Mouse (Mus musculus) kidney, embryonic 16.5 days (tissue): Measurements from ENCODE around the gene Tyw5. TPM values are rescaled to one million over a fixed set of nuclear protein-coding genes. Genes with fewer than 3 reads are reported as not detected.
A peak's percentile ranks its signal among the peaks of the same experiment; 100 is the strongest.

ENCODE experiments used
- ATAC-seq: fragments of 200-750 bp; cut with Nextera tagmentation; 2 replicates; pipeline ENCODE4 v1.8.0; 2017; ENCODE audit warnings: moderate TSS enrichment; ENCODE audit not compliant: low FRiP score, low TSS enrichment
- H3K27ac ChIP-seq: fragments of 300-500 bp; sonication (generic); 2 replicates; pipeline ENCODE4 v1.5.1; 2014; ENCODE audit warnings: low read length
- H3K27me3 ChIP-seq: fragments of 300-500 bp; sonication (generic); 2 replicates; pipeline ENCODE4 v1.6.1; 2014; ENCODE audit warnings: low read length, control low read depth, mixed read lengths; ENCODE audit not compliant: insufficient read depth
- H3K36me3 ChIP-seq: fragments of 300-500 bp; sonication (generic); 2 replicates; pipeline ENCODE4 v1.6.1; 2014; ENCODE audit warnings: low read length, control low read depth, mixed read lengths; ENCODE audit not compliant: insufficient read depth
- H3K4me1 ChIP-seq: fragments of 300-500 bp; sonication (generic); 2 replicates; pipeline ENCODE4 v1.6.1; 2014; ENCODE audit warnings: low read length, control low read depth, mixed read lengths; ENCODE audit not compliant: insufficient read depth
- H3K4me2 ChIP-seq: fragments of 300-500 bp; sonication (generic); replicated peaks from 2 replicates; pipeline ENCODE4 v1.6.1; 2014; ENCODE audit warnings: low read depth, low read length
- H3K4me3 ChIP-seq: fragments of 300-500 bp; sonication (generic); 2 replicates; pipeline ENCODE4 v1.5.1; 2014; ENCODE audit warnings: mild to moderate bottlenecking, low read length
- H3K9ac ChIP-seq: fragments of 300-500 bp; sonication (generic); replicated peaks from 2 replicates; pipeline ENCODE4 v1.6.1; 2014; ENCODE audit warnings: low read length
- H3K9me3 ChIP-seq: fragments of 300-500 bp; sonication (generic); 2 replicates; pipeline ENCODE4 v1.6.1; 2016; ENCODE audit warnings: low read length, control low read depth
- WGBS: fragments of 180-500 bp; shearing (Covaris S2); extraction: QIAGEN DNeasy Blood & Tissue Kit; methylation state at CpG from one replicate; pipeline ENCODE4 v1.1.7; 2014; 5-methylcytosine and 5-hydroxymethylcytosine counted together
- polyA plus RNA-seq: library from polyadenylated mRNA; unstranded; fragments of >200 nt; fragmentation: Nextera tagmentation; extraction: Ambion mirVana; gene quantifications from 2 replicates; pipeline ENCODE4 v1.2.1, GENCODE M21; 2015

The Tyw5 gene
- polyA plus RNA-seq, 1 experiment from 2014 or later, result 33.2 TPM

- ATAC-seq, result no peak
- 92% methylated on average over 4 of the region's 4 CpGs for WGBS
- no peak overlapping the region for H3K27ac ChIP-seq
- peaks cover 20% of the 10 kb centered on the region for H3K36me3 ChIP-seq
- no peaks in the 10 kb centered on the region for H3K4me1 ChIP-seq
- no peak overlapping the region for H3K4me2 ChIP-seq
- no peaks in the 10 kb centered on the region for H3K27me3 ChIP-seq
- H3K9me3 ChIP-seq, result no peaks in the 10 kb centered on the region
- no peak overlapping the region for H3K4me3 ChIP-seq
- no peak overlapping the region for H3K9ac ChIP-seq
These were observed 15.7 kb downstream of the Tyw5 start for GRCm38 (mm10) chr1:57390993-57391790.

GRCm38 (mm10) chr1:57388402-57389155 is 18.3 kb downstream of the Tyw5 start:
- Histone ChIP-seq H3K4me1 (no peaks in the 10 kb centered on the region), H3K36me3 (peaks cover 16% of the 10 kb centered on the region; the same call in 1 of the 2 replicates), H3K27me3 (no peaks in the 10 kb centered on the region), H3K9ac (no peak overlapping the region), H3K27ac (no peak overlapping the region), H3K4me2 (no peak overlapping the region), H3K4me3 (no peak overlapping the region), H3K9me3 (no peaks in the 10 kb centered on the region)
- 93% methylated on average over 8 of the region's 8 CpGs for WGBS
- no peak for ATAC-seq

- H3K36me3 ChIP-seq, result peaks cover 13% of the 10 kb centered on the region; the same call in 1 of the 2 replicates
- H3K4me3 ChIP-seq, result no peak overlapping the region
- no peak overlapping the region for H3K27ac ChIP-seq
- H3K4me1 ChIP-seq, result no peaks in the 10 kb centered on the region
- no peaks in the 10 kb centered on the region for H3K9me3 ChIP-seq
- H3K27me3 ChIP-seq, result no peaks in the 10 kb centered on the region
- H3K9ac ChIP-seq, result no peak overlapping the region
- no peak overlapping the region for H3K4me2 ChIP-seq
- ATAC-seq, result no peak
- 87% methylated on average over 2 of the region's 2 CpGs for WGBS
These were observed 19.0 kb downstream of the Tyw5 start for GRCm38 (mm10) chr1:57387876-57388275.

- no peaks in the 10 kb centered on the region for H3K4me1 ChIP-seq
- no peaks in the 10 kb centered on the region for H3K9me3 ChIP-seq
- no peak overlapping the region for H3K4me2 ChIP-seq
- no peak overlapping the region for H3K4me3 ChIP-seq
- H3K27me3 ChIP-seq, result no peaks in the 10 kb centered on the region
- no peak overlapping the region for H3K9ac ChIP-seq
- H3K27ac ChIP-seq, result no peak overlapping the region
- no peak for ATAC-seq
- H3K36me3 ChIP-seq, result 0 out of 2 replicates have a peak, but pooled peaks cover 7% of the 10 kb centered on the region
These were observed 20.4 kb downstream of the Tyw5 start for GRCm38 (mm10) chr1:57386519-57386918.

- peak within 1 kb of the TSS; percentile 86 for H3K9ac ChIP-seq
- WGBS, result under 1% methylated on average over 73 of the region's 81 CpGs
- peak within 1 kb of the TSS; percentile 44 for H3K27ac ChIP-seq
- no peaks in the 10 kb centered on the region for H3K27me3 ChIP-seq
- ATAC-seq, result peak; percentile 98
- H3K4me1 ChIP-seq, result peaks cover 8% of the 10 kb centered on the region
- H3K4me2 ChIP-seq, result peak within 1 kb of the TSS; percentile 91
- no peaks in the 10 kb centered on the region for H3K9me3 ChIP-seq
- H3K4me3 ChIP-seq, result peak within 1 kb of the TSS; percentile 91
- no peaks in the 10 kb centered on the region for H3K36me3 ChIP-seq
These were observed 29.2 kb downstream of the Tyw5 start, which contains the start of gene 1700066M21Rik for GRCm38 (mm10) chr1:57377376-57378341. TSS of gene 1700066M21Rik (plus strand) at chr1:57377620.

- H3K4me2 ChIP-seq, result peak overlapping the region; percentile 62
- WGBS, result 65% methylated on average over 6 of the region's 6 CpGs
- H3K27me3 ChIP-seq, result no peaks in the 10 kb centered on the region
- no peaks in the 10 kb centered on the region for H3K36me3 ChIP-seq
- ATAC-seq, result no peak
- H3K27ac ChIP-seq, result no peak overlapping the region; the same call in 1 of the 2 replicates
- H3K9me3 ChIP-seq, result no peaks in the 10 kb centered on the region
- peak overlapping the region; percentile 91 for H3K4me3 ChIP-seq
- H3K4me1 ChIP-seq, result peaks cover 8% of the 10 kb centered on the region
- H3K9ac ChIP-seq, result peak overlapping the region; percentile 86
These were observed 30.1 kb downstream of the Tyw5 start for GRCm38 (mm10) chr1:57376806-57377205.

GRCm38 (mm10) chr1:57375276-57375675 is 31.6 kb downstream of the Tyw5 start:
- Histone ChIP-seq H3K9me3 (no peaks in the 10 kb centered on the region), H3K4me3 (no peak overlapping the region), H3K27ac (no peak overlapping the region), H3K4me1 (peaks cover 8% of the 10 kb centered on the region), H3K4me2 (no peak overlapping the region), H3K27me3 (no peaks in the 10 kb centered on the region), H3K36me3 (no peaks in the 10 kb centered on the region), H3K9ac (no peak overlapping the region)
- WGBS, result 91% methylated on average over 2 of the region's 2 CpGs
- no peak for ATAC-seq

GRCm38 (mm10) chr1:57370451-57370850 is 36.5 kb downstream of the Tyw5 start:
- Histone ChIP-seq H3K9ac (no peak overlapping the region), H3K4me2 (no peak overlapping the region), H3K27ac (no peak overlapping the region), H3K36me3 (no peaks in the 10 kb centered on the region), H3K9me3 (no peaks in the 10 kb centered on the region), H3K27me3 (no peaks in the 10 kb centered on the region), H3K4me3 (no peak overlapping the region), H3K4me1 (no peaks in the 10 kb centered on the region)
- ATAC-seq, result no peak
- 74% methylated on average over 4 of the region's 4 CpGs for WGBS

- Histone ChIP-seq H3K9ac (no peak overlapping the region), H3K36me3 (no peaks in the 10 kb centered on the region), H3K27me3 (no peaks in the 10 kb centered on the region), H3K9me3 (no peaks in the 10 kb centered on the region), H3K27ac (no peak overlapping the region), H3K4me3 (no peak overlapping the region), H3K4me1 (no peaks in the 10 kb centered on the region), H3K4me2 (no peak overlapping the region)
- no peak for ATAC-seq
- WGBS, result 82% methylated on average over 4 of the region's 4 CpGs
These were observed 37.8 kb downstream of the Tyw5 start for GRCm38 (mm10) chr1:57369111-57369510.
